ENCODE assay signal across 10 mouse cellular contexts in genomic region chr8:84494541-84495084, GRCm38 (mm10).
DNase-seq lines count a peak whose midpoint lies in the region; ATAC-seq lines count a peak whose summit lies in the region.
"Had no signal": no experiment of that assay in that cellular context is flagged by ENCODE, and none has a peak within 500 bp of the region (broad histone marks: within the 10 kb centered on the region; RNA-seq: fewer than 3 reads in every experiment).

No protein-coding gene starts in this region.

- H3K4me3 ChIP-seq in forebrain, embryonic 14.5 days (ENCODE audit: low read depth, low read length) = no peak overlapping the region
- H3K4me3 ChIP-seq in midbrain, embryonic 13.5 days (replicated peaks) = no peak overlapping the region
- H3K4me3 ChIP-seq in heart, embryonic 12.5 days = no peak overlapping the region
- H3K4me3 ChIP-seq: lung, embryonic 15.5 days had no signal

- no peak overlapping the region for H3K9ac ChIP-seq in forebrain, embryonic 14.5 days (ENCODE audit: low read length)
- no peak overlapping the region for H3K9ac ChIP-seq in midbrain, embryonic 13.5 days (replicated peaks)
- no peak overlapping the region for H3K9ac ChIP-seq in heart, embryonic 12.5 days
- H3K9ac ChIP-seq: lung, embryonic 15.5 days had no signal

- DNase-seq in brain, adult 2 months (ENCODE audit: low read depth, low spot score) = peak; percentile 96
- DNase-seq in forebrain, embryonic 14.5 days (ENCODE audit: low spot score) = peak; percentile 82
- DNase-seq in layer of hippocampus, adult 8-10 months (ENCODE audit: low spot score in 2 of 2) = peak; percentile 88 to 90
- DNase-seq in gastrocnemius, adult 18-20 months (ENCODE audit: low spot score) = no peak
- no peak for DNase-seq in kidney, postnatal 36 days
- no peak for DNase-seq in kidney, postnatal 10 days

- no peak overlapping the region for H3K4me2 ChIP-seq in forebrain, embryonic 14.5 days (ENCODE audit: low read length)
- H3K4me2 ChIP-seq in midbrain, embryonic 13.5 days (replicated peaks) = no peak overlapping the region
- H3K4me2 ChIP-seq in heart, embryonic 12.5 days = no peak overlapping the region
- H3K4me2 ChIP-seq: lung, embryonic 15.5 days had no signal

- no peaks in the 10 kb centered on the region for H3K27me3 ChIP-seq in forebrain, embryonic 14.5 days (replicated peaks; ENCODE audit: control insufficient read depth, insufficient read depth, low read length)
- H3K27me3 ChIP-seq in midbrain, embryonic 13.5 days = no peaks in the 10 kb centered on the region
- peaks cover 4% of the 10 kb centered on the region for H3K27me3 ChIP-seq in heart, embryonic 12.5 days (replicated peaks)
- H3K27me3 ChIP-seq: lung, embryonic 15.5 days had no signal

- WGBS in forebrain, embryonic 14.5 days = 36% methylated on average over 6 of the region's 6 CpGs
- 32% methylated on average over 6 of the region's 6 CpGs for WGBS in midbrain, embryonic 13.5 days
- WGBS in heart, embryonic 12.5 days = 75% methylated on average over 6 of the region's 6 CpGs

- ATAC-seq in forebrain, embryonic 14.5 days = peak; percentile 83; the same call in 1 of the 2 replicates
- ATAC-seq in midbrain, embryonic 13.5 days = peak; percentile 77
- ATAC-seq in heart, embryonic 12.5 days (ENCODE audit: insufficient number of reproducible peaks, low FRiP score) = no peak
- ATAC-seq: activated CD4-positive, CD25-positive, alpha-beta regulatory T cell, adult 4 months had no signal

- H3K27ac ChIP-seq in forebrain, embryonic 14.5 days (ENCODE audit: low read depth, low read length) = no peak overlapping the region
- H3K27ac ChIP-seq in midbrain, embryonic 13.5 days = no peak overlapping the region
- no peak overlapping the region for H3K27ac ChIP-seq in heart, embryonic 12.5 days (ENCODE audit: poor library complexity, severe bottlenecking)
- H3K27ac ChIP-seq: lung, embryonic 15.5 days had no signal

- H3K9me3 ChIP-seq in forebrain, embryonic 14.5 days (replicated peaks; ENCODE audit: control insufficient read depth, low read length) = no peaks in the 10 kb centered on the region
- no peaks in the 10 kb centered on the region for H3K9me3 ChIP-seq in midbrain, embryonic 13.5 days
- H3K9me3 ChIP-seq in heart, embryonic 12.5 days (replicated peaks) = no peaks in the 10 kb centered on the region
- H3K9me3 ChIP-seq: lung, embryonic 15.5 days had no signal

- H3K36me3 ChIP-seq in forebrain, embryonic 14.5 days (ENCODE audit: control insufficient read depth, insufficient read depth, low read length) = no peaks in the 10 kb centered on the region
- no peaks in the 10 kb centered on the region for H3K36me3 ChIP-seq in midbrain, embryonic 13.5 days
- no peaks in the 10 kb centered on the region for H3K36me3 ChIP-seq in heart, embryonic 12.5 days
- H3K36me3 ChIP-seq: lung, embryonic 15.5 days had no signal

- peaks cover 5% of the 10 kb centered on the region for H3K4me1 ChIP-seq in forebrain, embryonic 14.5 days (ENCODE audit: control insufficient read depth, insufficient read depth, low read length)
- peaks cover 13% of the 10 kb centered on the region for H3K4me1 ChIP-seq in midbrain, embryonic 13.5 days (replicated peaks)
- no peaks in the 10 kb centered on the region for H3K4me1 ChIP-seq in heart, embryonic 12.5 days (replicated peaks)
- H3K4me1 ChIP-seq: lung, embryonic 15.5 days had no signal

Comparison
In these comparisons a context has a peak if more than half of its experiments do, and no peak if none do; other contexts are left out.
1. DNase-seq: peak in brain, adult 2 months (single experiment), forebrain, embryonic 14.5 days (single experiment) and layer of hippocampus, adult 8-10 months (2 of 2); none in gastrocnemius, adult 18-20 months (single experiment), kidney, postnatal 36 days (0 of 2) and kidney, postnatal 10 days (single experiment).